Mouse (Mus musculus): ENCODE measurements around the gene Endov. TPM values are rescaled to one million over a fixed set of nuclear protein-coding genes. Genes with fewer than 3 reads are reported as not detected.

The Endov gene
- polyA plus RNA-seq, 1 experiment = 21.9 TPM

Other genes with a start within 250 kb of the Endov start
- gene Gaa, start 223.5 kb upstream of the Endov start, polyA plus RNA-seq (2012; rRNA removed) = 182 and 207 TPM in 2 replicates
- gene Eif4a3, start 191.3 kb upstream of the Endov start, polyA plus RNA-seq (2012; rRNA removed) = 98.0 and 109 TPM in 2 replicates
- gene Card14, start 183.6 kb upstream of the Endov start, polyA plus RNA-seq (2012; rRNA removed) = 0.15 and 0.32 TPM in 2 replicates
- 5.0 and 5.8 TPM in 2 replicates for gene Sgsh, start 135.8 kb upstream of the Endov start, polyA plus RNA-seq (2012; rRNA removed)
- gene Slc26a11, start 135.8 kb upstream of the Endov start, polyA plus RNA-seq (2012; rRNA removed) = 5.9 and 6.6 TPM in 2 replicates
- gene Rnf213, start 98.2 kb upstream of the Endov start, polyA plus RNA-seq (2012; rRNA removed) = 8.9 and 9.1 TPM in 2 replicates
- gene Nptx1, start 56.4 kb downstream of the Endov start, polyA plus RNA-seq (2012; rRNA removed) = 84.6 and 86.3 TPM in 2 replicates
- gene Rptor, start 111.6 kb downstream of the Endov start, polyA plus RNA-seq (2012; rRNA removed) = 36.0 and 38.6 TPM in 2 replicates